ENCODE assay signal across 8 mouse cellular contexts in genomic region chr11:3914109-3914840, GRCm38 (mm10). TPM values are rescaled to one million over a fixed set of nuclear protein-coding genes. Genes with fewer than 3 reads are reported as not detected.
DNase-seq lines count a peak whose midpoint lies in the region; ATAC-seq and TF ChIP-seq lines count a peak whose summit lies in the region.

Gene Slc35e4, minus strand, starts transcription at chr11:3914664.

- H3K4me3 ChIP-seq in bone marrow macrophage, adult 2 months (ENCODE audit: insufficient read depth, low read length) = peak within 1 kb of the TSS; percentile 76
- H3K4me3 ChIP-seq in heart, embryonic 11.5 days (ENCODE audit: low read depth, low read length) = peak within 1 kb of the TSS; percentile 65
- H3K4me3 ChIP-seq in kidney, embryonic 15.5 days (replicated peaks) = peak within 1 kb of the TSS; percentile 66
- H3K4me3 ChIP-seq in liver, adult 2 months (ENCODE audit: insufficient read depth, low read depth, low read length) = peak within 1 kb of the TSS; percentile 58

- H3K36me3 ChIP-seq in heart, embryonic 11.5 days (ENCODE audit: control insufficient read depth, insufficient read depth, low read length) = no peaks in the 10 kb centered on the region
- H3K36me3 ChIP-seq in kidney, embryonic 15.5 days = peaks cover 3% of the 10 kb centered on the region; the same call in 1 of the 2 replicates
- H3K36me3 ChIP-seq in liver, adult 2 months (ENCODE audit: control insufficient read depth, insufficient read depth, low read length) = peaks cover 3% of the 10 kb centered on the region; the same call in 1 of the 2 replicates

- H3K27me3 ChIP-seq in heart, embryonic 11.5 days (ENCODE audit: control insufficient read depth, insufficient read depth, low read length) = 0 out of 2 replicates have a peak, but pooled peaks cover 7% of the 10 kb centered on the region
- H3K27me3 ChIP-seq in kidney, embryonic 15.5 days = peaks cover 17% of the 10 kb centered on the region
- peaks cover 5% of the 10 kb centered on the region for H3K27me3 ChIP-seq in liver, adult 2 months (ENCODE audit: control insufficient read depth, insufficient read depth, low read length)

- H3K4me1 ChIP-seq in bone marrow macrophage, adult 2 months (ENCODE audit: control insufficient read depth, insufficient read depth, low read length) = peaks cover 26% of the 10 kb centered on the region
- peaks cover 33% of the 10 kb centered on the region for H3K4me1 ChIP-seq in heart, embryonic 11.5 days (ENCODE audit: control insufficient read depth, insufficient read depth, low read length)
- peaks cover 42% of the 10 kb centered on the region for H3K4me1 ChIP-seq in kidney, embryonic 15.5 days
- H3K4me1 ChIP-seq in liver, adult 2 months (ENCODE audit: control insufficient read depth, insufficient read depth, low read length) = peaks cover 3% of the 10 kb centered on the region; the same call in 1 of the 2 replicates

- peak; percentile 62 for ATAC-seq in erythroblast, adult 5-6 weeks (replicated peaks; ENCODE audit: low FRiP score, poor library complexity, severe bottlenecking)
- peak; percentile 33 for ATAC-seq in heart, embryonic 11.5 days (replicated peaks; ENCODE audit: insufficient number of reproducible peaks, low FRiP score, low TSS enrichment)
- peak; percentile 75 for ATAC-seq in kidney, embryonic 15.5 days (replicated peaks; ENCODE audit: low FRiP score)
- ATAC-seq in monocyte, adult 5-6 weeks (replicated peaks; ENCODE audit: insufficient number of reproducible peaks, low FRiP score, low TSS enrichment, poor library complexity, severe bottlenecking) = peak; percentile 51

- H3K9ac ChIP-seq in heart, embryonic 11.5 days (ENCODE audit: low read depth, low read length) = peak within 1 kb of the TSS; percentile 71
- H3K9ac ChIP-seq in kidney, embryonic 15.5 days = peak within 1 kb of the TSS; percentile 37
- peak within 1 kb of the TSS; percentile 32 for H3K9ac ChIP-seq in liver, adult 2 months (ENCODE audit: low read depth, low read length)

- WGBS in heart, embryonic 11.5 days (ENCODE audit: insufficient replicate concordance) = under 1% methylated on average over 28 of the region's 28 CpGs
- WGBS in kidney, embryonic 15.5 days = under 1% methylated on average over 28 of the region's 28 CpGs
- WGBS in liver, adult 2 months = 2% methylated on average over 28 of the region's 28 CpGs

- peak within 1 kb of the TSS; percentile 88 for H3K27ac ChIP-seq in bone marrow macrophage, adult 2 months (ENCODE audit: insufficient read depth, low read depth, low read length)
- 0 out of 2 replicates have a peak within 1 kb of the TSS, but pooled peaks have one; percentile 50 for H3K27ac ChIP-seq in heart, embryonic 11.5 days (ENCODE audit: low read depth, low read length)
- H3K27ac ChIP-seq in kidney, embryonic 15.5 days = peak within 1 kb of the TSS; percentile 69
- no peak within 1 kb of the TSS for H3K27ac ChIP-seq in liver, adult 2 months (replicated peaks; ENCODE audit: insufficient read depth, low read depth, low read length)

- H3K79me2 ChIP-seq in liver, adult 2 months (ENCODE audit: control insufficient read depth, insufficient read depth, low read length) = no peaks in the 10 kb centered on the region

- no peak for TF ChIP-seq POLR2A in bone marrow macrophage, adult 2 months (IDR thresholded peaks at IDR 0.05; ENCODE audit: borderline replicate concordance, low read depth, low read length)
- TF ChIP-seq POLR2A in liver, adult 2 months (IDR thresholded peaks at IDR 0.05; ENCODE audit: extremely low read depth, insufficient read depth, low read length) = no peak

- peak; percentile 95 for TF ChIP-seq CTCF in bone marrow macrophage, adult 2 months (IDR thresholded peaks at IDR 0.05; ENCODE audit: low read depth, low read length)
- TF ChIP-seq CTCF in liver, adult 2 months (IDR thresholded peaks at IDR 0.05; ENCODE audit: low read depth, low read length) = peak; percentile 92

- peak; percentile 87 to 88 for DNase-seq in B cell, adult 2 months
- DNase-seq in liver, adult 2 months (ENCODE audit: extremely low read depth, low read depth, low spot score) = peak; percentile 61
- DNase-seq in spleen, postnatal 36 days (ENCODE audit: low spot score in 2 of 2) = peak; percentile 57 to 61

- H3K9me3 ChIP-seq in heart, embryonic 11.5 days (replicated peaks; ENCODE audit: control insufficient read depth, low read length) = no peaks in the 10 kb centered on the region
- no peaks in the 10 kb centered on the region for H3K9me3 ChIP-seq in kidney, embryonic 15.5 days (replicated peaks)

- peak within 1 kb of the TSS; percentile 96 for H3K4me2 ChIP-seq in heart, embryonic 11.5 days
- peak within 1 kb of the TSS; percentile 94 for H3K4me2 ChIP-seq in kidney, embryonic 15.5 days

RNA-seq across cellular contexts. Expression of gene Slc35e4, which starts in this region (rescaled TPM):
- 9.6 and 9.7 TPM in 2 replicates for polyA plus RNA-seq in bone marrow macrophage, adult 2 months (2012; ENCODE audit: insufficient read depth, insufficient read length, missing spikeins)
- total RNA-seq in erythroblast, adult 5-6 weeks (2015; ENCODE audit: low replicate concordance) = 0.38 and 0.63 TPM in 2 replicates
- total RNA-seq in erythroblast, adult 5-6 weeks (2017; ENCODE audit: low replicate concordance) = not detected in 2 replicates
- polyA plus RNA-seq in heart, embryonic 11.5 days (2014; fragmentation: Nextera tagmentation; extraction: Ambion mirVana) = 2.9 and 3.0 TPM in 2 replicates
- polyA plus RNA-seq in kidney, embryonic 15.5 days (2015; fragmentation: Nextera tagmentation; extraction: Ambion mirVana) = 4.6 and 5.1 TPM in 2 replicates
- total RNA-seq in liver, adult 2 months (2014; rRNA removed) = 0.18 and 0.34 TPM in 2 replicates
- polyA plus RNA-seq in liver, adult 2 months (2012; rRNA removed) = 0.27 and 0.46 TPM in 2 replicates
- total RNA-seq in monocyte, adult 5-6 weeks (2017) = 7.2 to 8.1 TPM (median 7.8 TPM) in 3 replicates

Comparison
In these comparisons a context has a peak if more than half of its experiments do, and no peak if none do; other contexts are left out.
1. Peak in ATAC-seq in erythroblast, adult 5-6 weeks; RNA of the gene not detected or under 1 TPM.
2. Peak in DNase-seq, H3K4me3 ChIP-seq and H3K9ac ChIP-seq in liver, adult 2 months; RNA of the gene not detected or under 1 TPM.